ENCODE assay signal across 8 mouse cellular contexts in genomic region chr2:160646845-160647178, GRCm38 (mm10). TPM values are rescaled to one million over a fixed set of nuclear protein-coding genes. Genes with fewer than 3 reads are reported as not detected.
DNase-seq lines count a peak whose midpoint lies in the region; ATAC-seq and TF ChIP-seq lines count a peak whose summit lies in the region.

No protein-coding gene starts in this region.

- TF ChIP-seq CTCF in kidney, adult 2 months (conservative IDR thresholded peaks at IDR 0.05; ENCODE audit: insufficient read depth, insufficient read length, low read depth, low read length): no peak
- TF ChIP-seq CTCF in MEL (IDR thresholded peaks at IDR 0.05 in 2 of 3, conservative IDR thresholded peaks at IDR 0.05 in 1 of 3; ENCODE audit: control insufficient read depth in 1 of 3, insufficient read depth in 1 of 3, low read depth in 2 of 3, low read length in 3 of 3, poor library complexity in 1 of 3, severe bottlenecking in 1 of 3): no peak

- no peak for TF ChIP-seq RAD21 in MEL (IDR thresholded peaks at IDR 0.05; ENCODE audit: low read depth, low read length)

- H3K4me3 ChIP-seq in kidney, adult 2 months (ENCODE audit: insufficient read depth, low read depth, low read length): peak overlapping the region; percentile 67
- H3K4me3 ChIP-seq in MEL (ENCODE audit: control insufficient read depth in 1 of 2, insufficient read depth in 1 of 2, low read depth in 2 of 2, low read length in 2 of 2): peak overlapping the region; percentile 89 to 99
- H3K4me3 ChIP-seq in forebrain, embryonic 12.5 days (replicated peaks): peak overlapping the region; percentile 94
- H3K4me3 ChIP-seq in liver, embryonic 12.5 days: peak overlapping the region; percentile 100
- peak overlapping the region; percentile 75 for H3K4me3 ChIP-seq in stomach, embryonic 16.5 days (replicated peaks; ENCODE audit: low read length)

- peak overlapping the region; percentile 100 for H3K9ac ChIP-seq in MEL (ENCODE audit: control insufficient read depth, low read depth, low read length, poor library complexity, severe bottlenecking)
- peak overlapping the region; percentile 99 for H3K9ac ChIP-seq in forebrain, embryonic 12.5 days
- H3K9ac ChIP-seq in liver, embryonic 12.5 days: peak overlapping the region; percentile 100
- H3K9ac ChIP-seq in stomach, embryonic 16.5 days (ENCODE audit: low read length): peak overlapping the region; percentile 100

- no peaks in the 10 kb centered on the region for H3K36me3 ChIP-seq in kidney, adult 2 months (ENCODE audit: control insufficient read depth, insufficient read depth, low read length)
- peaks cover 2 to 33% of the 10 kb centered on the region in 2 experiments; a peak in 2 of 4 replicates for H3K36me3 ChIP-seq in MEL (ENCODE audit: control insufficient read depth in 1 of 2, insufficient read depth in 2 of 2, low read length in 2 of 2)
- H3K36me3 ChIP-seq in forebrain, embryonic 12.5 days (replicated peaks): no peaks in the 10 kb centered on the region
- peaks cover 18% of the 10 kb centered on the region for H3K36me3 ChIP-seq in liver, embryonic 12.5 days
- H3K36me3 ChIP-seq in stomach, embryonic 16.5 days (ENCODE audit: control insufficient read depth, insufficient read depth, low read length): no peaks in the 10 kb centered on the region

- no peak for TF ChIP-seq EP300 in MEL (IDR thresholded peaks at IDR 0.05; ENCODE audit: low read depth in 1 of 2, low read length in 2 of 2)

- 0% methylated on average over 17 of the region's 17 CpGs for WGBS in kidney, adult 2 months
- 1% methylated on average over 17 of the region's 17 CpGs for WGBS in forebrain, embryonic 12.5 days
- under 1% methylated on average over 17 of the region's 17 CpGs for WGBS in liver, embryonic 12.5 days (ENCODE audit: insufficient replicate concordance)
- under 1% methylated on average over 17 of the region's 17 CpGs for WGBS in stomach, embryonic 16.5 days

- no peak for TF ChIP-seq POLR2A in kidney, adult 2 months (IDR thresholded peaks at IDR 0.05; ENCODE audit: low read depth, low read length)
- no peak for TF ChIP-seq POLR2A in MEL (IDR thresholded peaks at IDR 0.05; ENCODE audit: control insufficient read depth in 1 of 2, insufficient read depth in 1 of 2, low read depth in 1 of 2, low read length in 2 of 2, poor library complexity in 1 of 2)

- H3K27ac ChIP-seq in kidney, adult 2 months (ENCODE audit: insufficient read depth, low read depth, low read length): peak overlapping the region; percentile 97
- peak overlapping the region; percentile 82 for H3K27ac ChIP-seq in MEL (ENCODE audit: control insufficient read depth, low read depth, low read length)
- peak overlapping the region; percentile 98 for H3K27ac ChIP-seq in forebrain, embryonic 12.5 days
- peak overlapping the region; percentile 97 for H3K27ac ChIP-seq in liver, embryonic 12.5 days
- peak overlapping the region; percentile 98 for H3K27ac ChIP-seq in stomach, embryonic 16.5 days (ENCODE audit: low read length)

- ATAC-seq in forebrain, embryonic 12.5 days (ENCODE audit: low FRiP score): no peak
- no peak for ATAC-seq in liver, embryonic 12.5 days
- ATAC-seq in stomach, embryonic 16.5 days (ENCODE audit: insufficient read depth, low FRiP score): no peak

- H3K9me3 ChIP-seq in MEL (replicated peaks; ENCODE audit: insufficient read depth, low read length): no peaks in the 10 kb centered on the region
- H3K9me3 ChIP-seq in forebrain, embryonic 12.5 days: no peaks in the 10 kb centered on the region
- no peaks in the 10 kb centered on the region for H3K9me3 ChIP-seq in liver, embryonic 12.5 days (replicated peaks)
- H3K9me3 ChIP-seq in stomach, embryonic 16.5 days (replicated peaks; ENCODE audit: control insufficient read depth, low read length): no peaks in the 10 kb centered on the region

- peaks cover 8% of the 10 kb centered on the region; the same call in 1 of the 2 replicates for H3K4me1 ChIP-seq in kidney, adult 2 months (ENCODE audit: control insufficient read depth, insufficient read depth, low read length)
- H3K4me1 ChIP-seq in MEL (ENCODE audit: control insufficient read depth in 1 of 2, insufficient read depth in 2 of 2, low read length in 2 of 2): peaks cover 12 to 26% of the 10 kb centered on the region in 2 experiments
- H3K4me1 ChIP-seq in forebrain, embryonic 12.5 days: peaks cover 27% of the 10 kb centered on the region
- H3K4me1 ChIP-seq in liver, embryonic 12.5 days: peaks cover 45% of the 10 kb centered on the region
- peaks cover 18% of the 10 kb centered on the region for H3K4me1 ChIP-seq in stomach, embryonic 16.5 days (ENCODE audit: control insufficient read depth, insufficient read depth, low read length)

- peak; percentile 48 for DNase-seq in kidney, adult 2 months
- no peak for DNase-seq in kidney, postnatal 14 days
- DNase-seq in MEL (ENCODE audit: low read depth, low spot score): peak; percentile 61
- DNase-seq in cerebellum, postnatal 4 days (ENCODE audit: low spot score in 2 of 2): no peak
- no peak for DNase-seq in left cerebral cortex, adult 8-10 months (ENCODE audit: low spot score in 2 of 2)

- H3K79me2 ChIP-seq in MEL (ENCODE audit: control insufficient read depth, insufficient read depth, low read length, poor library complexity): peaks cover 25% of the 10 kb centered on the region

- H3K27me3 ChIP-seq in kidney, adult 2 months (replicated peaks; ENCODE audit: control insufficient read depth, insufficient read depth, low read length): no peaks in the 10 kb centered on the region
- H3K27me3 ChIP-seq in MEL (ENCODE audit: control insufficient read depth in 1 of 2, insufficient read depth in 2 of 2, low read length in 2 of 2): no peaks in the 10 kb centered on the region
- no peaks in the 10 kb centered on the region for H3K27me3 ChIP-seq in forebrain, embryonic 12.5 days
- no peaks in the 10 kb centered on the region; the same call in 1 of the 2 replicates for H3K27me3 ChIP-seq in liver, embryonic 12.5 days (replicated peaks)
- no peaks in the 10 kb centered on the region for H3K27me3 ChIP-seq in stomach, embryonic 16.5 days (ENCODE audit: control insufficient read depth, insufficient read depth, low read length)

- peak overlapping the region; percentile 81 for H3K4me2 ChIP-seq in forebrain, embryonic 12.5 days
- peak overlapping the region; percentile 90 for H3K4me2 ChIP-seq in liver, embryonic 12.5 days
- peak overlapping the region; percentile 82 for H3K4me2 ChIP-seq in stomach, embryonic 16.5 days (ENCODE audit: low read depth, low read length)

TF ChIP-seq in MEL, 35 proteins besides CTCF, POLR2A, EP300 and RAD21:
- TF ChIP-seq USF2 (IDR thresholded peaks at IDR 0.05; ENCODE audit: borderline replicate concordance in 1 of 2, insufficient read depth in 1 of 2, low read depth in 1 of 2, low read length in 2 of 2) (no peak), RCOR1 (IDR thresholded peaks at IDR 0.05; ENCODE audit: low read depth, low read length) (no peak), POLR2AphosphoS5 (IDR thresholded peaks at IDR 0.05; ENCODE audit: borderline replicate concordance, low read depth, low read length) (no peak), NELFE (IDR thresholded peaks at IDR 0.05; ENCODE audit: low read depth, low read length) (peak; percentile 9; the same call in 1 of the 2 replicates), CHD1 (IDR thresholded peaks at IDR 0.05; ENCODE audit: low read depth, low read length) (peak; percentile 62; the same call in 1 of the 2 replicates), SMC3 (IDR thresholded peaks at IDR 0.05; ENCODE audit: low read depth, low read length) (no peak)

RNA-seq across cellular contexts. Expression of gene Top1, which starts 1.1 kb away (rescaled TPM):
- polyA plus RNA-seq in kidney, adult 2 months (2012; rRNA removed): 7.0 and 9.2 TPM in 2 replicates
- total RNA-seq in MEL (2012; rRNA removed): 33.5 and 36.5 TPM in 2 replicates
- 100 to 1,000 TPM in 1 of 2 experiments, 10 to 100 TPM in 1; 73.3 to 123 TPM for polyA plus RNA-seq in MEL (2012; ENCODE audit: insufficient read depth in 1 of 2, insufficient read length in 2 of 2, low read depth in 1 of 2, low replicate concordance in 2 of 2, missing spikeins in 1 of 2)
- polyA plus RNA-seq in forebrain, embryonic 12.5 days (2016; fragmentation: Nextera tagmentation; extraction: Ambion mirVana): 146 and 148 TPM in 2 replicates
- polyA plus RNA-seq in liver, embryonic 12.5 days (2016; fragmentation: Nextera tagmentation; extraction: Ambion mirVana): 83.7 and 87.7 TPM in 2 replicates
- 55.4 and 64.1 TPM in 2 replicates for polyA plus RNA-seq in stomach, embryonic 16.5 days (2015; fragmentation: Nextera tagmentation; extraction: Ambion mirVana)
- 10 to 100 TPM; 65.3 to 71.3 (median 70.4) TPM for total RNA-seq in left cerebral cortex, adult 8-10 months (2022)

Comparison
In these comparisons a context has a peak if more than half of its experiments do, and no peak if none do; other contexts are left out.
1. DNase-seq: peak in kidney, adult 2 months (single experiment) and MEL (single experiment); none in kidney, postnatal 14 days (single experiment), cerebellum, postnatal 4 days (0 of 2) and left cerebral cortex, adult 8-10 months (0 of 2).
2. Peak in every context shown above with its lines, with median percentiles within 50 percentile points of each other: H3K27ac ChIP-seq, H3K4me3 ChIP-seq, H3K9ac ChIP-seq and H3K4me2 ChIP-seq.